Mouse (Mus musculus): ENCODE measurements around the gene Fhod1.

DNA sequence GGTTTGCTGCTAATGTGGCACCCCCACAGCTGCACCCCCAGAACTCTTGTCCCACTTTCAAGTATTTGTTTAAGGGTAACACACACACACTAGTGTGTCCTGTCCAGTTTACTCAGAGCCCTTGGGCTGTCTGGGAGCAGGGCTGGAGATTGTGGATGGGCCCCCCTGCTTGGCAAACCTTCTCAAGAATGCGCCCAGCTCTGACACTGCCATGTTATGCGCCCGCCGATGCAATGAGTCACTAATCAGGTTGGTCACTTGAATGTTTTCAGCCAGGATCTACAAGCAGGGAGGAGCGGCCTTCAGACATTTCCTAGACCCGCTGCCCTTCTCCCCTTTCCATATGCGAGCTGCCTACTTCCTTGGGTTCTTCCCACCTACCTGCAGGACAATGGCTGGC lies 55.3 kb downstream of the Fhod1 start:
- TF ChIP-seq SIN3A (IDR thresholded peaks at IDR 0.05; ENCODE audit: low read length) = no peak
- TF ChIP-seq CHD1 (IDR thresholded peaks at IDR 0.05; ENCODE audit: low read depth, low read length) = no peak
- TF ChIP-seq ETS1 (IDR thresholded peaks at IDR 0.05; ENCODE audit: low read depth, low read length) = no peak
- TF ChIP-seq CTCF (IDR thresholded peaks at IDR 0.05 in 2 of 3, conservative IDR thresholded peaks at IDR 0.05 in 1 of 3; ENCODE audit: control insufficient read depth in 1 of 3, insufficient read depth in 1 of 3, low read depth in 2 of 3, low read length in 3 of 3, poor library complexity in 1 of 3, severe bottlenecking in 1 of 3) = no peak
- no peak for TF ChIP-seq ZKSCAN1 (IDR thresholded peaks at IDR 0.05; ENCODE audit: low read depth, low read length)
- TF ChIP-seq POLR2A (IDR thresholded peaks at IDR 0.05; ENCODE audit: control insufficient read depth in 1 of 2, insufficient read depth in 1 of 2, low read depth in 1 of 2, low read length in 2 of 2, poor library complexity in 1 of 2) = no peak
- no peak for TF ChIP-seq ELF1 (IDR thresholded peaks at IDR 0.05; ENCODE audit: low read depth, low read length)
